Mouse (Mus musculus) intestine, postnatal 0 days (tissue): ENCODE measurements around the gene Lin54. TPM values are rescaled to one million over a fixed set of nuclear protein-coding genes. Genes with fewer than 3 reads are reported as not detected.
A peak's percentile ranks its signal among the peaks of the same experiment; 100 is the strongest.

Experiments used
- ATAC-seq: fragments of 200-750 bp; cut with Nextera tagmentation; 2 replicates; pipeline ENCODE4 v1.8.0; 2017; ENCODE audit warnings: mild to moderate bottlenecking, moderate TSS enrichment, moderate library complexity
- H3K27ac ChIP-seq: fragments of 300-500 bp; sonication (generic); 2 replicates; pipeline ENCODE4 v1.5.1; 2014; ENCODE audit warnings: mild to moderate bottlenecking, low read depth, low read length, moderate library complexity
- H3K27me3 ChIP-seq: fragments of 300-500 bp; sonication (generic); replicated peaks from 2 replicates; pipeline ENCODE4 v1.6.1; 2014; ENCODE audit warnings: low read length, mixed read lengths; ENCODE audit not compliant: control insufficient read depth, insufficient read depth
- H3K36me3 ChIP-seq: fragments of 300-500 bp; sonication (generic); 2 replicates; pipeline ENCODE4 v1.6.1; 2014; ENCODE audit warnings: mild to moderate bottlenecking, moderate library complexity; ENCODE audit not compliant: control insufficient read depth, insufficient read depth
- H3K4me1 ChIP-seq: fragments of 300-500 bp; sonication (generic); replicated peaks from 2 replicates; pipeline ENCODE4 v1.6.1; 2014; ENCODE audit warnings: antibody characterized with exemption, low read length, mixed read lengths; ENCODE audit not compliant: control insufficient read depth, insufficient read depth
- H3K4me2 ChIP-seq: fragments of 300-500 bp; sonication (generic); replicated peaks from 2 replicates; pipeline ENCODE4 v1.6.1; 2014; ENCODE audit warnings: low read depth, mild to moderate bottlenecking, moderate library complexity
- H3K4me3 ChIP-seq: fragments of 300-500 bp; sonication (generic); 2 replicates; pipeline ENCODE4 v1.5.1; 2014; ENCODE audit warnings: low read depth, low read length
- H3K9ac ChIP-seq: fragments of 300-500 bp; sonication (generic); 2 replicates; pipeline ENCODE4 v1.6.1; 2014; ENCODE audit warnings: mild to moderate bottlenecking, low read depth, low read length
- H3K9me3 ChIP-seq: fragments of 300-500 bp; sonication (generic); 2 replicates; pipeline ENCODE4 v1.6.1; 2016; ENCODE audit warnings: mixed run types; ENCODE audit not compliant: control insufficient read depth
- CTCF ChIP-seq: sonication (generic); IDR thresholded peaks from 2 replicates; pipeline ENCODE4 v1.5.1; 2016; ENCODE audit warnings: low read depth, mild to moderate bottlenecking, control low read depth, antibody characterized with exemption, moderate library complexity
- WGBS: fragments of 180-500 bp; shearing (Covaris S2); extraction: QIAGEN DNeasy Blood & Tissue Kit; methylation state at CpG from one replicate; pipeline ENCODE4 v1.1.7; 2014; 5-methylcytosine and 5-hydroxymethylcytosine counted together
- polyA plus RNA-seq: library from polyadenylated mRNA; unstranded; fragments of >200 nt; fragmentation: Nextera tagmentation; extraction: Ambion mirVana; gene quantifications from 2 replicates; pipeline ENCODE4 v1.2.1, GENCODE M21; 2015

Lin54 gene
- polyA plus RNA-seq, 1 experiment from 2014 or later, result 7.0 TPM

DNA sequence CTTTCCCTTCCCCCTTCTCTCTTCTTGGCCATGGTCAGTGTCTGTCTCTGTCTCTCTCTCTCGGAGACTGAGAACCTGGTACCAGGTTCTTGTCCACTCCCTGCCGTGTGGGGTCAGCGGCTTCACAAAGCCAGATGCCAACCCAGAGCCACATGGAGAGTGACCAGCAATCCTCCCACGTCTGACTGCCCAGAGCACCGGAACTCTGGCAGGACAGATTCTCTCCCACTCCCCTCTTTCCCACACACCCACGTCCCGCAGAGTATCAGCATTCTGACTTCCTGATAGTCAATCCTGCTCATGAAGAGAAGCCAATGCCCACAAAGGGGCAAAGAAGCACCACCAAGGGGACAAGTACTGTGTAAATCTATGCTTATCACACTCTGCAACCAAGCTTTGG is 76.8 kb downstream of the Lin54 start:
- no peak overlapping the region for H3K4me2 ChIP-seq
- H3K9ac ChIP-seq, result no peak overlapping the region
- no peaks in the 10 kb centered on the region for H3K27me3 ChIP-seq
- no peaks in the 10 kb centered on the region for H3K9me3 ChIP-seq
- TF ChIP-seq CTCF, result no peak
- 64% methylated on average over 7 of the region's 7 CpGs for WGBS
- H3K4me1 ChIP-seq, result peaks cover 5% of the 10 kb centered on the region; the same call in 1 of the 2 replicates
- no peak overlapping the region for H3K4me3 ChIP-seq
- H3K36me3 ChIP-seq, result peaks cover 35% of the 10 kb centered on the region
- H3K27ac ChIP-seq, result no peak overlapping the region
- no peak for ATAC-seq

DNA sequence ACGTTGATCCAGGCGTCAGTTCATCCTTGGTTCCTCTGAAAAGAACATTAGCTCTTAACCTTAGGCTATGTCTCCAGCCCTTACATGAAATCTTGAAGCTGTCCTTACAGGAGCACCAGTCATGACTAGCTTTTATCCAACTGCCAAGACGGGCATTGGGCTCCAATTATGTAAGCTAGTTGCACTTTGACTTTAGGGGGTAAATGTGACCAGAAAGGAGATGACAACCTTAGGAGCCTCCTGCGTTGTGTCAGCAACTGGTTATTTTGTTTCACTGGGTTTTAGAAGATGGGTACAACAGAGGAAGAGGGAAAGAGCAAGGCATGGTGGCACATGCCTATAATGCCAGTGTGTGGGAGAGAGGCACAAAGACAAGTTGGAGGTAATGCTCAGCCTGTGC is 81.6 kb downstream of the Lin54 start:
- Histone ChIP-seq H3K4me2 (no peak overlapping the region), H3K4me1 (0 out of 2 replicates have a peak, but pooled peaks cover 4% of the 10 kb centered on the region), H3K27ac (no peak overlapping the region), H3K9ac (no peak overlapping the region), H3K4me3 (no peak overlapping the region), H3K27me3 (no peaks in the 10 kb centered on the region), H3K9me3 (no peaks in the 10 kb centered on the region), H3K36me3 (peaks cover 35% of the 10 kb centered on the region)
- ATAC-seq, result no peak
- no peak for TF ChIP-seq CTCF
- WGBS, result 64% methylated on average over 4 of the region's 4 CpGs

DNA sequence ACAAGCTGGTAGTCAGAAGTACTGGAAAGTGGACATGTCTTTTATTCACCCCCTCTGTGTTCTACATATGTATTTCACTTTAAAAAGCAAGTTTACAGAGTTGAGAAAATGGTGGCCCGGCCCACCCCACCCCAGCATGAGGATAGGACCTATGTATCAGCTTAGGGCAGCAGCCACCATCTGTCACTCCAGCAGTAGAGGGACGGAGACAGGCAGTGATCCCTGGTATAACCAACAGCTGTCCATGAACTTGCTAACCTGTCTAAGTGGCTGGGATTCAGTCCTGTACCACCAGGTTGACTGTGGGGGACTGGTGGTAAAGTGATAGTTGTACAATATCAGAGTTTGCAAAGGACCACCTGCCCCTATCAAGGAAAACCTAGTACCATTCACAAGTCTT is 82.4 kb downstream of the Lin54 start:
- H3K27ac ChIP-seq, result no peak overlapping the region; the same call in 1 of the 2 replicates
- H3K4me2 ChIP-seq, result no peak overlapping the region
- 0 out of 2 replicates have a peak, but pooled peaks cover 8% of the 10 kb centered on the region for H3K4me1 ChIP-seq
- WGBS, result 89% methylated on average over 2 of the region's 2 CpGs
- peaks cover 35% of the 10 kb centered on the region for H3K36me3 ChIP-seq
- no peak for ATAC-seq
- no peaks in the 10 kb centered on the region for H3K9me3 ChIP-seq
- no peak overlapping the region for H3K4me3 ChIP-seq
- no peak for TF ChIP-seq CTCF
- H3K27me3 ChIP-seq, result no peaks in the 10 kb centered on the region
- no peak overlapping the region for H3K9ac ChIP-seq

DNA sequence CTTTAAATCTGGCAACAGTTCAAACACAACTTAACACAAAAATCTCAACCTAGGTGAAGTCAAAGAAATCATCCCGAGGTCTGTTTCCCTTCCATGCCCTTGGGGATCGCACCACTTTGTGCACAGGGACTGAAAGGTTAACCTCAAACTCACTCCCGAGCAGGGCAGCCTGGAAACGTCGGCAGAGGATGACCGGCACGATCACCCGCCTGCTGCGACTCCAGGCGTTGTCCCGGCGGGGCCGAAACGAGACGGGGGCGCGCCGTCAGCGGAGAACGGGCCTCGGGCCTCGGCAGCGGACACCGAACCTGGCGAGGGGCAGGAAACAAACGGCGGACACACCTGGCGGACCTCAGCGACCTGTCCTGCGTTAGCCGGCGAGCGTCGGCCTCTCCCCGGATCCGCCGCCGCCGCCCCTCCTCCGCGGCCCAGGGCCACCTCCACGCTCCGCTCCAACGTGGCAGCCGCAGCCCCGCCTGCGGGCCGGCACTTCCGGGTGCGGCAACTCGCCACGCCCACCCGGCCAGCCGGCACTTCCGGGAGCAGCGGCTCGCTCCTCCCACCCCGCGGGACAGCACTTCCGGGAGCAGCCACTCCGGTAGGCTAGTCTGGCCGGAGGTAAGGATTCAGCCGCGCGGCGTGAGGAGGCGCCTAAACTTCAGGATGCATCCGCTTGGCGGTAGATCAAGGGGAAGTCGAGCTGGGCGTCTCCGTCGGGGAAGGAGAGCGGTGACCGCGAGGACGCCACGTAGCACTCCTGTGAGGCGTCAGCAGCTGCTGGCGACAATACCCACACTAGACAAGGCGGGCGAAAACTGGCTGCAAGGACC is 84.5 kb downstream of the Lin54 start, which contains the start of gene Sec31a:
Gene Sec31a, minus strand, starts transcription at position 474 of the 830 bp plus-strand sequence.
- H3K27ac ChIP-seq, result peak within 1 kb of the TSS; percentile 97
- under 1% methylated on average over 78 of the region's 82 CpGs for WGBS
- H3K36me3 ChIP-seq, result peaks cover 21% of the 10 kb centered on the region
- peak within 1 kb of the TSS; percentile 68 for H3K4me2 ChIP-seq
- H3K4me3 ChIP-seq, result peak within 1 kb of the TSS; percentile 94
- H3K9me3 ChIP-seq, result no peaks in the 10 kb centered on the region
- ATAC-seq, result peak; percentile 98
- TF ChIP-seq CTCF, result peak; percentile 34
- H3K4me1 ChIP-seq, result 0 out of 2 replicates have a peak, but pooled peaks cover 14% of the 10 kb centered on the region
- peak within 1 kb of the TSS; percentile 79 for H3K9ac ChIP-seq
- no peaks in the 10 kb centered on the region for H3K27me3 ChIP-seq

DNA sequence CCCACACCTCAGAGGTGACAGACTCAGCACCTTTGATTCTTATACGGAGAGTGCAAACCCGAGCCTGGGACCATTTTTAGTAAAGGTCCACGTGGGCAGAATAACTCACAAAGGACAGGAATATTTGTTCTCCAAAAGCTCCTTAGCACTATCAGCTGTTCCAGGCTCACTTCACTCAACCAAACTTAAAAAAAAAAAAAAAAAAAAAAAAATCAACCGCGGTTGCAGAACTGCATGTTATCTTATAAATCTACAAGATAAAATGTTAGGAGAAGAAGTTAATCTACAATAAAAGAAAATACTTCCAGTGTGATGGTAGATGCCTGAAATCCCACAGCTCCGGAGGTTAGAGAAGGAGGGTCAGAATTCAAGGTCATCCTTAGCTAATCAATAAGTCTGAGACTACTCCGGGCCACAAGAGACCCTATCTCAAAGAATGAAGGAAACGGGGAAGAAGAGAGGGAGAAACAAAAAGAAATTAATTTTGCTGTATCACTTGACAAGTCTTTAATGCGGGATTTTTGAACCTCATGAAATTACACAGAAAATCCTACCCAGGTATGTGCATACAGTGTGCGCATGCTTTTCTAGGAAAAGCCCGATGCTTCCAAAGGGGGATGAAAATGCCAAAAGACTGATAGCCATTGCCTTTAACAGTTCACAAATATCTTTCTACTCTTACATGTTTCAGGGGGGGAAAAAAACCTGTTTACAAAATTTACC is 85.8 kb downstream of the Lin54 start:
- Histone ChIP-seq H3K27ac (peak overlapping the region; percentile 57; the same call in 1 of the 2 replicates), H3K9ac (peak overlapping the region; percentile 79), H3K27me3 (no peaks in the 10 kb centered on the region)

DNA sequence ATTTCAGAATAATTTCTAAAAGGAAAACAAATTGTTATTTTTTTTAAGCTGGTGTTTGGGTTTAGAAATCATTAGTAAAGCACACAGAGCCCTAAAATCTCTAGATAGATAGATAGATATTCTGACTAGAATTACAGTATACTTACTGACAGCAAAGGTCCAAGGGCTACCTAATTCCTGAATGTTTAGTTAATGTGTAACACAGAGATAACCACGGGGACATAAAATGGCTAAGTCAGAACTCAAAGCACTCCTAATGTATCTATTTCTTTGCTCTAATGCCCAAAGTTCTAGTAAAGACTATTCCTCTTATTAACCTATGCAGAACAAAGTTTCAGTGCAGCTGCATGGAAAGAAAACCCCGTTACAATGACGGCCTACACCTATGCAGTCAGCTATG is 87.6 kb downstream of the Lin54 start:
- peak overlapping the region; percentile 17; the same call in 1 of the 2 replicates for H3K4me3 ChIP-seq

More for the DNA sequence above, 85.8 kb downstream of the Lin54 start:
- no peak for TF ChIP-seq CTCF
- Histone ChIP-seq H3K4me3 (peak overlapping the region; percentile 94), H3K36me3 (peaks cover 10% of the 10 kb centered on the region), H3K9me3 (no peaks in the 10 kb centered on the region), H3K4me1 (0 out of 2 replicates have a peak, but pooled peaks cover 14% of the 10 kb centered on the region), H3K4me2 (peak overlapping the region; percentile 68)
- 21% methylated on average over 11 of the region's 11 CpGs for WGBS
- ATAC-seq, result no peak

More for the DNA sequence above, 87.6 kb downstream of the Lin54 start:
- Histone ChIP-seq H3K27me3 (no peaks in the 10 kb centered on the region), H3K9ac (no peak overlapping the region), H3K4me1 (0 out of 2 replicates have a peak, but pooled peaks cover 14% of the 10 kb centered on the region), H3K9me3 (no peaks in the 10 kb centered on the region), H3K27ac (peak overlapping the region; percentile 50; the same call in 1 of the 2 replicates), H3K4me2 (peak overlapping the region; percentile 68), H3K36me3 (peaks cover 11% of the 10 kb centered on the region)
- WGBS, result 23% methylated on average over 3 of the region's 3 CpGs
- no peak for ATAC-seq
- no peak for TF ChIP-seq CTCF
